Mouse (Mus musculus): ENCODE measurements around the gene Rgp1. TPM values are rescaled to one million over a fixed set of nuclear protein-coding genes. Genes with fewer than 3 reads are reported as not detected.

Rgp1 gene
- polyA plus RNA-seq, 2 experiments, result 11.0 to 15.1 TPM

- Histone ChIP-seq H3K4me2 (ENCODE audit: low read depth) (peak overlapping the region; percentile 74), H3K27ac (peak overlapping the region; percentile 96), H3K4me1 (replicated peaks; ENCODE audit: control insufficient read depth in 2 of 2, insufficient read depth in 2 of 2, low read length in 1 of 2) (peaks cover 43 to 47% of the 10 kb centered on the region in 2 experiments), H3K9ac (replicated peaks) (no peak overlapping the region), H3K36me3 (replicated peaks; ENCODE audit: control insufficient read depth, insufficient read depth, low read depth) (no peaks in the 10 kb centered on the region), H3K9me3 (ENCODE audit: control insufficient read depth, low read length) (no peaks in the 10 kb centered on the region), H3K27me3 (ENCODE audit: control insufficient read depth, insufficient read depth, low read length) (no peaks in the 10 kb centered on the region), H3K4me3 (ENCODE audit: insufficient read depth in 1 of 2, low read depth in 2 of 2, low read length in 2 of 2) (no peak overlapping the region)
- 57% methylated on average over 3 of the region's 3 CpGs for WGBS (ENCODE audit: insufficient replicate concordance)
- TF ChIP-seq EP300 (IDR thresholded peaks at IDR 0.05; ENCODE audit: low read depth) (no peak), CTCF (IDR thresholded peaks at IDR 0.05; ENCODE audit: low read depth) (no peak)
- DNase-seq (ENCODE audit: low read depth in 3 of 3, low spot score in 3 of 3) (no peak), ATAC-seq (ENCODE audit: insufficient read depth) (no peak)
These were observed 25.6 kb downstream of the Rgp1 start for GRCm38 (mm10) chr4:43604099-43604498.

- Histone ChIP-seq H3K4me2 (ENCODE audit: low read depth) (peak overlapping the region; percentile 74), H3K9ac (replicated peaks) (peak overlapping the region; percentile 70), H3K4me1 (replicated peaks; ENCODE audit: control insufficient read depth in 2 of 2, insufficient read depth in 2 of 2, low read length in 1 of 2) (peaks cover 38 to 41% of the 10 kb centered on the region in 2 experiments), H3K27ac (peak overlapping the region; percentile 96), H3K36me3 (replicated peaks; ENCODE audit: control insufficient read depth, insufficient read depth, low read depth) (no peaks in the 10 kb centered on the region), H3K27me3 (ENCODE audit: control insufficient read depth, insufficient read depth, low read length) (no peaks in the 10 kb centered on the region), H3K4me3 (ENCODE audit: insufficient read depth in 1 of 2, low read depth in 2 of 2, low read length in 2 of 2) (peak overlapping the region; percentile 31 to 35), H3K9me3 (ENCODE audit: control insufficient read depth, low read length) (no peaks in the 10 kb centered on the region)
- ATAC-seq (ENCODE audit: insufficient read depth) (peak; percentile 96), DNase-seq (ENCODE audit: low read depth in 3 of 3, low spot score in 3 of 3) (peak; percentile 76 to 81 (median 77))
- WGBS (ENCODE audit: insufficient replicate concordance), result 27% methylated on average over 9 of the region's 9 CpGs
- no peak for TF ChIP-seq CTCF (IDR thresholded peaks at IDR 0.05; ENCODE audit: low read depth)
- peak; percentile 94 for TF ChIP-seq EP300 (IDR thresholded peaks at IDR 0.05; ENCODE audit: low read depth)
These were observed 26.5 kb downstream of the Rgp1 start for GRCm38 (mm10) chr4:43604751-43605685.

- Histone ChIP-seq H3K4me1 (replicated peaks; ENCODE audit: control insufficient read depth in 2 of 2, insufficient read depth in 2 of 2, low read length in 1 of 2) (peaks cover 5 to 14% of the 10 kb centered on the region in 2 experiments; a peak in 3 of 4 replicates), H3K9me3 (ENCODE audit: control insufficient read depth, low read length) (no peaks in the 10 kb centered on the region), H3K27me3 (ENCODE audit: control insufficient read depth, insufficient read depth, low read length) (no peaks in the 10 kb centered on the region), H3K36me3 (replicated peaks; ENCODE audit: control insufficient read depth, insufficient read depth, low read depth) (no peaks in the 10 kb centered on the region), H3K4me2 (ENCODE audit: low read depth) (peak overlapping the region; percentile 55), H3K9ac (replicated peaks) (peak overlapping the region; percentile 10; the same call in 1 of the 2 replicates), H3K4me3 (ENCODE audit: insufficient read depth in 1 of 2, low read depth in 2 of 2, low read length in 2 of 2) (peak overlapping the region; percentile 4 to 33; a peak in 2 of 4 replicates), H3K27ac (peak overlapping the region; percentile 65)
- WGBS (ENCODE audit: insufficient replicate concordance), result 8% methylated on average over 10 of the region's 10 CpGs
- peak; percentile 80; the same call in 1 of the 2 replicates for ATAC-seq (ENCODE audit: insufficient read depth)
- peak in 1 of 3 experiments; percentile 36 for DNase-seq (ENCODE audit: low read depth in 3 of 3, low spot score in 3 of 3)
- TF ChIP-seq CTCF (IDR thresholded peaks at IDR 0.05; ENCODE audit: low read depth) (no peak), EP300 (IDR thresholded peaks at IDR 0.05; ENCODE audit: low read depth) (0 out of 2 replicates have a peak, but pooled peaks have one; percentile 22)
These were observed 34.0 kb downstream of the Rgp1 start for GRCm38 (mm10) chr4:43612534-43612933.

- Histone ChIP-seq H3K4me3 (ENCODE audit: insufficient read depth in 1 of 2, low read depth in 2 of 2, low read length in 2 of 2) (no peak overlapping the region), H3K27me3 (ENCODE audit: control insufficient read depth, insufficient read depth, low read length) (no peaks in the 10 kb centered on the region), H3K36me3 (replicated peaks; ENCODE audit: control insufficient read depth, insufficient read depth, low read depth) (no peaks in the 10 kb centered on the region), H3K27ac (peak overlapping the region; percentile 65), H3K9ac (replicated peaks) (peak overlapping the region; percentile 51), H3K4me1 (replicated peaks; ENCODE audit: control insufficient read depth in 2 of 2, insufficient read depth in 2 of 2, low read length in 1 of 2) (peaks cover 5 to 14% of the 10 kb centered on the region in 2 experiments; a peak in 3 of 4 replicates), H3K4me2 (ENCODE audit: low read depth) (peak overlapping the region; percentile 55), H3K9me3 (ENCODE audit: control insufficient read depth, low read length) (no peaks in the 10 kb centered on the region)
- no peak for DNase-seq (ENCODE audit: low read depth in 3 of 3, low spot score in 3 of 3)
- no peak for TF ChIP-seq EP300 (IDR thresholded peaks at IDR 0.05; ENCODE audit: low read depth)
- TF ChIP-seq CTCF (IDR thresholded peaks at IDR 0.05; ENCODE audit: low read depth), result no peak
- peak; percentile 76; the same call in 1 of the 2 replicates for ATAC-seq (ENCODE audit: insufficient read depth)
- 25% methylated on average over 3 of the region's 3 CpGs for WGBS (ENCODE audit: insufficient replicate concordance)
These were observed 34.7 kb downstream of the Rgp1 start for GRCm38 (mm10) chr4:43613060-43613730.
